Mouse (Mus musculus) brown adipose tissue, adult 24 weeks (tissue): Measurements from ENCODE around the gene Cavin1. TPM values are rescaled to one million over a fixed set of nuclear protein-coding genes. Genes with fewer than 3 reads are reported as not detected.

ENCODE experiments used
- H3K27ac ChIP-seq: fragments of 200-500 bp; replicated peaks from 2 replicates; pipeline ENCODE4 v1.5.1; 2012; ENCODE audit warnings: low read depth, mild to moderate bottlenecking, low read length
- H3K4me1 ChIP-seq: fragments of 200-500 bp; 2 replicates; pipeline ENCODE4 v1.6.1; 2012; ENCODE audit warnings: low read length, mixed read lengths; ENCODE audit not compliant: control insufficient read depth, insufficient read depth, insufficient read length
- H3K4me3 ChIP-seq: fragments of 200-500 bp; 2 replicates; pipeline ENCODE4 v1.5.1; 2012; ENCODE audit warnings: low read depth, mild to moderate bottlenecking, low read length, moderate library complexity; ENCODE audit not compliant: insufficient read depth
- polyA plus RNA-seq: library from polyadenylated mRNA; stranded (reverse); fragments of >200 nt; gene quantifications from 2 replicates; pipeline ENCODE4 v1.2.4, GENCODE M21; 2012; ENCODE audit not compliant: missing spikeins, insufficient read depth, insufficient read length

The Cavin1 gene
- polyA plus RNA-seq, 1 experiment, result 279 TPM

- Histone ChIP-seq H3K4me1 (peaks cover 9% of the 10 kb centered on the region), H3K27ac (peak overlapping the region; percentile 96), H3K4me3 (peak overlapping the region; percentile 83)
Observed at GRCm38 (mm10) chr11:100969189-100969743, 1.4 kb downstream of the Cavin1 start.

GRCm38 (mm10) chr11:100968501-100968900 lies 2.2 kb downstream of the Cavin1 start:
- H3K27ac ChIP-seq, result peak overlapping the region; percentile 96

GRCm38 (mm10) chr11:100967881-100968420 lies 2.7 kb downstream of the Cavin1 start:
- Histone ChIP-seq H3K4me1 (peaks cover 14% of the 10 kb centered on the region), H3K4me3 (peak overlapping the region; percentile 83), H3K27ac (peak overlapping the region; percentile 96)

More at GRCm38 (mm10) chr11:100968501-100968900, 2.2 kb downstream of the Cavin1 start:
- Histone ChIP-seq H3K4me3 (peak overlapping the region; percentile 83), H3K4me1 (peaks cover 14% of the 10 kb centered on the region)

- peaks cover 14% of the 10 kb centered on the region for H3K4me1 ChIP-seq
- H3K27ac ChIP-seq, result peak overlapping the region; percentile 96
- peak overlapping the region; percentile 83 for H3K4me3 ChIP-seq
Observed at GRCm38 (mm10) chr11:100967376-100967775, 3.3 kb downstream of the Cavin1 start.

GRCm38 (mm10) chr11:100965760-100966159 lies 4.9 kb downstream of the Cavin1 start:
- Histone ChIP-seq H3K4me1 (peaks cover 12% of the 10 kb centered on the region), H3K4me3 (peak overlapping the region; percentile 83), H3K27ac (peak overlapping the region; percentile 96)

GRCm38 (mm10) chr11:100964901-100965542 lies 5.7 kb downstream of the Cavin1 start:
- H3K27ac ChIP-seq, result peak overlapping the region; percentile 96
- H3K4me1 ChIP-seq, result peaks cover 14% of the 10 kb centered on the region
- H3K4me3 ChIP-seq, result peak overlapping the region; percentile 83

- H3K27ac ChIP-seq, result peak overlapping the region; percentile 96
- H3K4me1 ChIP-seq, result peaks cover 14% of the 10 kb centered on the region
- H3K4me3 ChIP-seq, result peak overlapping the region; percentile 83
Observed at GRCm38 (mm10) chr11:100964180-100964579, 6.5 kb downstream of the Cavin1 start.

- Histone ChIP-seq H3K27ac (peak overlapping the region; percentile 96), H3K4me1 (peaks cover 16% of the 10 kb centered on the region), H3K4me3 (peak overlapping the region; percentile 83)
Observed at GRCm38 (mm10) chr11:100963647-100964046, 7.0 kb downstream of the Cavin1 start.

GRCm38 (mm10) chr11:100962371-100962911 lies 8.2 kb downstream of the Cavin1 start:
- Histone ChIP-seq H3K4me1 (peaks cover 16% of the 10 kb centered on the region), H3K4me3 (peak overlapping the region; percentile 83), H3K27ac (peak overlapping the region; percentile 96)

GRCm38 (mm10) chr11:100960540-100960939 lies 10.1 kb downstream of the Cavin1 start:
- peak overlapping the region; percentile 5; the same call in 1 of the 2 replicates for H3K4me3 ChIP-seq
- peak overlapping the region; percentile 86 for H3K27ac ChIP-seq
- H3K4me1 ChIP-seq, result peaks cover 16% of the 10 kb centered on the region

- Histone ChIP-seq H3K4me1 (peaks cover 16% of the 10 kb centered on the region), H3K4me3 (peak overlapping the region; percentile 43), H3K27ac (peak overlapping the region; percentile 98)
Observed at GRCm38 (mm10) chr11:100959826-100960225, 10.9 kb downstream of the Cavin1 start.

- peaks cover 14% of the 10 kb centered on the region for H3K4me1 ChIP-seq
- peak overlapping the region; percentile 89 for H3K27ac ChIP-seq
Observed at GRCm38 (mm10) chr11:100959464-100959810, 11.2 kb downstream of the Cavin1 start.

GRCm38 (mm10) chr11:100958613-100959463 lies 11.8 kb downstream of the Cavin1 start:
- Histone ChIP-seq H3K27ac (peak overlapping the region; percentile 89), H3K4me3 (peak overlapping the region; percentile 42), H3K4me1 (peaks cover 8% of the 10 kb centered on the region)

More at GRCm38 (mm10) chr11:100959464-100959810, 11.2 kb downstream of the Cavin1 start:
- peak overlapping the region; percentile 42 for H3K4me3 ChIP-seq

- Histone ChIP-seq H3K27ac (peak overlapping the region; percentile 7; the same call in 1 of the 2 replicates), H3K4me3 (no peak overlapping the region), H3K4me1 (peaks cover 7% of the 10 kb centered on the region; the same call in 1 of the 2 replicates)
Observed at GRCm38 (mm10) chr11:100957915-100958469, 12.7 kb downstream of the Cavin1 start.
